Mouse (Mus musculus) liver, embryonic 14.5 days (tissue): Measurements from ENCODE around the gene Bbip1. TPM values are rescaled to one million over a fixed set of nuclear protein-coding genes. Genes with fewer than 3 reads are reported as not detected.

ENCODE experiments used
- ATAC-seq: fragments of 200-750 bp; cut with Nextera tagmentation; 2 replicates; pipeline ENCODE4 v1.8.0; 2017; ENCODE audit warnings: moderate number of reproducible peaks, mild to moderate bottlenecking, moderate library complexity; ENCODE audit not compliant: insufficient read depth
- DNase-seq, 3 experiments: peaks; one replicate each; pipeline ENCODE4 v3.0.0-alpha.2; 2012 to 2013; ENCODE audit warnings: low read depth in 3 of 3, low spot score in 3 of 3
- H3K27ac ChIP-seq: fragments of 300-500 bp; sonication (generic); 2 replicates; pipeline ENCODE4 v1.5.1; 2014; ENCODE audit warnings: moderate library complexity, mild to moderate bottlenecking, control low read depth, inconsistent platforms
- H3K27me3 ChIP-seq: fragments of 300-500 bp; sonication (generic); 2 replicates; pipeline ENCODE4 v1.6.1; 2014; ENCODE audit warnings: mild to moderate bottlenecking, low read length, moderate library complexity; ENCODE audit not compliant: control insufficient read depth, insufficient read depth
- H3K36me3 ChIP-seq: fragments of 300-500 bp; sonication (generic); replicated peaks from 2 replicates; pipeline ENCODE4 v1.6.1; 2014; ENCODE audit warnings: low read depth; ENCODE audit not compliant: control insufficient read depth, insufficient read depth
- H3K4me1 ChIP-seq, 2 experiments: fragments of 200-500 bp in 1 of 2; fragments of 300-500 bp in 1 of 2; sonication (generic) in 1 of 2; replicated peaks; 2 replicates each; pipeline ENCODE4 v1.6.1; 2012 to 2014; ENCODE audit warnings: antibody characterized with exemption in 1 of 2, inconsistent platforms in 1 of 2, low read length in 1 of 2; ENCODE audit not compliant: control insufficient read depth in 2 of 2, insufficient read depth in 2 of 2
- H3K4me2 ChIP-seq: fragments of 300-500 bp; sonication (generic); 2 replicates; pipeline ENCODE4 v1.6.1; 2014; ENCODE audit warnings: low read depth, mild to moderate bottlenecking, control low read depth, moderate library complexity
- H3K4me3 ChIP-seq, 2 experiments: fragments of 200-500 bp in 1 of 2; fragments of 300-500 bp in 1 of 2; sonication (generic) in 1 of 2; 2 replicates each; pipeline ENCODE4 v1.5.1; 2012 to 2014; ENCODE audit warnings: low read depth in 2 of 2, low read length in 2 of 2, mild to moderate bottlenecking in 2 of 2, control low read depth in 1 of 2, inconsistent platforms in 1 of 2, moderate library complexity in 1 of 2; ENCODE audit not compliant: insufficient read depth in 1 of 2
- H3K9ac ChIP-seq: fragments of 300-500 bp; sonication (generic); replicated peaks from 2 replicates; pipeline ENCODE4 v1.6.1; 2014; ENCODE audit warnings: mild to moderate bottlenecking, control low read depth, moderate library complexity
- H3K9me3 ChIP-seq: fragments of 300-500 bp; sonication (generic); 2 replicates; pipeline ENCODE4 v1.6.1; 2016; ENCODE audit warnings: low read length, mixed read lengths; ENCODE audit not compliant: control insufficient read depth
- CTCF ChIP-seq: IDR thresholded peaks from 2 replicates; pipeline ENCODE4 v1.5.1; 2016; ENCODE audit warnings: antibody characterized with exemption, low read depth, control low read depth
- EP300 ChIP-seq: IDR thresholded peaks from 2 replicates; pipeline ENCODE4 v1.6.1; 2016; ENCODE audit warnings: antibody characterized with exemption, low read depth
- WGBS: fragments of 180-500 bp; shearing (Covaris S2); extraction: QIAGEN DNeasy Blood & Tissue Kit; methylation state at CpG from one replicate; pipeline ENCODE4 v1.1.7; 2014; ENCODE audit not compliant: insufficient replicate concordance; 5-methylcytosine and 5-hydroxymethylcytosine counted together
- polyA plus RNA-seq, 2 experiments: library from polyadenylated mRNA; depleted of rRNA in 1 of 2; stranded (reverse) in 1 of 2; unstranded in 1 of 2; fragments of >200 nt; fragmentation: Nextera tagmentation in 1 of 2; extraction: Ambion mirVana in 1 of 2; gene quantifications; 2 replicates each; pipeline versions ENCODE4 v1.2.1 to v1.2.3; 2012 to 2014

The Bbip1 gene
- polyA plus RNA-seq, 2 experiments: 26.6 to 55.2 TPM

GRCm38 (mm10) chr19:53887822-53888221, 56.6 kb downstream of the Bbip1 start:
- DNase-seq (no peak), ATAC-seq (peak; percentile 78)
- no peak overlapping the region for H3K4me3 ChIP-seq
- no peak overlapping the region; the same call in 1 of the 2 replicates for H3K4me2 ChIP-seq
- H3K4me1 ChIP-seq: peaks cover 64 to 68% of the 10 kb centered on the region in 2 experiments
- TF ChIP-seq EP300 (peak; percentile 80), CTCF (no peak)
- H3K36me3 ChIP-seq: no peaks in the 10 kb centered on the region
- H3K9me3 ChIP-seq: no peaks in the 10 kb centered on the region
- no peak overlapping the region for H3K9ac ChIP-seq
- peak overlapping the region; percentile 82 for H3K27ac ChIP-seq
- WGBS: 16% methylated on average over 3 of the region's 3 CpGs
- H3K27me3 ChIP-seq: no peaks in the 10 kb centered on the region

GRCm38 (mm10) chr19:53886576-53887370, 57.7 kb downstream of the Bbip1 start:
- WGBS: 31% methylated on average over 10 of the region's 10 CpGs
- TF ChIP-seq EP300 (peak; percentile 88), CTCF (no peak)
- peak overlapping the region; percentile 16 for H3K9ac ChIP-seq
- no peaks in the 10 kb centered on the region for H3K27me3 ChIP-seq
- peak; percentile 69 for ATAC-seq
- H3K4me3 ChIP-seq: no peak overlapping the region
- no peaks in the 10 kb centered on the region for H3K36me3 ChIP-seq
- H3K4me2 ChIP-seq: no peak overlapping the region; the same call in 1 of the 2 replicates
- peaks cover 53 to 58% of the 10 kb centered on the region in 2 experiments for H3K4me1 ChIP-seq
- no peaks in the 10 kb centered on the region for H3K9me3 ChIP-seq
- peak overlapping the region; percentile 82 for H3K27ac ChIP-seq
- no peak for DNase-seq

- Histone ChIP-seq H3K4me1 (peaks cover 40 to 45% of the 10 kb centered on the region in 2 experiments), H3K27ac (no peak overlapping the region), H3K9me3 (no peaks in the 10 kb centered on the region), H3K27me3 (no peaks in the 10 kb centered on the region), H3K9ac (no peak overlapping the region), H3K4me2 (no peak overlapping the region), H3K4me3 (no peak overlapping the region), H3K36me3 (no peaks in the 10 kb centered on the region)
- TF ChIP-seq EP300 (no peak), CTCF (no peak)
- no peak for ATAC-seq
- DNase-seq: no peak
- 82% methylated on average over 10 of the region's 10 CpGs for WGBS
These were observed 59.0 kb downstream of the Bbip1 start for GRCm38 (mm10) chr19:53885450-53885849.

GRCm38 (mm10) chr19:53881786-53882185, 62.6 kb downstream of the Bbip1 start:
- TF ChIP-seq CTCF: no peak
- TF ChIP-seq EP300: no peak
- Histone ChIP-seq H3K9me3 (no peaks in the 10 kb centered on the region), H3K27ac (no peak overlapping the region), H3K4me1 (peaks cover 9 to 12% of the 10 kb centered on the region in 2 experiments), H3K36me3 (no peaks in the 10 kb centered on the region), H3K4me2 (no peak overlapping the region), H3K27me3 (no peaks in the 10 kb centered on the region), H3K4me3 (no peak overlapping the region), H3K9ac (no peak overlapping the region)
- 61% methylated on average over 5 of the region's 5 CpGs for WGBS
- DNase-seq (no peak), ATAC-seq (no peak)

- Histone ChIP-seq H3K9me3 (no peaks in the 10 kb centered on the region), H3K27ac (no peak overlapping the region), H3K4me2 (no peak overlapping the region), H3K9ac (no peak overlapping the region), H3K4me1 (peaks cover 4 to 6% of the 10 kb centered on the region in 2 experiments), H3K4me3 (no peak overlapping the region), H3K36me3 (no peaks in the 10 kb centered on the region), H3K27me3 (no peaks in the 10 kb centered on the region)
- ATAC-seq (no peak), DNase-seq (no peak)
- WGBS: 70% methylated on average over 1 of the region's 1 CpGs
- TF ChIP-seq CTCF: peak; percentile 29
- TF ChIP-seq EP300: no peak
These were observed 64.0 kb downstream of the Bbip1 start for GRCm38 (mm10) chr19:53880460-53880859.

Other genes with a start within 250 kb of the Bbip1 start
- 3.0 and 6.6 TPM in 2 replicates for gene Pdcd4, start 52.4 kb downstream of the Bbip1 start, polyA plus RNA-seq (2012; rRNA removed)
- gene Pdcd4, start 52.4 kb downstream of the Bbip1 start, polyA plus RNA-seq (2014; fragmentation: Nextera tagmentation; extraction: Ambion mirVana): 16.2 and 16.6 TPM in 2 replicates
- 9.7 and 9.8 TPM in 2 replicates for gene Shoc2, start 321 bp downstream of the Bbip1 start, polyA plus RNA-seq (2012; rRNA removed)
- 18.9 and 21.1 TPM in 2 replicates for gene Shoc2, start 321 bp downstream of the Bbip1 start, polyA plus RNA-seq (2014; fragmentation: Nextera tagmentation; extraction: Ambion mirVana)
- 0.09 and 0.11 TPM in 2 replicates for gene Adra2a, start 99.5 kb upstream of the Bbip1 start, polyA plus RNA-seq (2012; rRNA removed)
- gene Adra2a, start 99.5 kb upstream of the Bbip1 start, polyA plus RNA-seq (2014; fragmentation: Nextera tagmentation; extraction: Ambion mirVana): 0.04 and 0.10 TPM in 2 replicates